Mouse (Mus musculus): ENCODE results near the gene Prdm2.

Gene Prdm2

GRCm38 (mm10) chr4:143212341-143213174, at the start of gene Prdm2:
Gene Prdm2 (minus strand): TSS chr4:143212995.
- peak; percentile 47 for DNase-seq (ENCODE audit: extremely low read depth, insufficient read length, low spot score)

- DNase-seq (ENCODE audit: extremely low read depth, insufficient read length, low spot score), result no peak
Observed at GRCm38 (mm10) chr4:143259718-143260349, 47.0 kb upstream of the Prdm2 start.

GRCm38 (mm10) chr4:143258517-143258916, 45.7 kb upstream of the Prdm2 start:
- DNase-seq (ENCODE audit: extremely low read depth, insufficient read length, low spot score), result peak; percentile 24

- DNase-seq (ENCODE audit: extremely low read depth, insufficient read length, low spot score), result no peak
Observed at GRCm38 (mm10) chr4:143257971-143258370, 45.2 kb upstream of the Prdm2 start.

GRCm38 (mm10) chr4:143255541-143255940, 42.7 kb upstream of the Prdm2 start:
- DNase-seq (ENCODE audit: extremely low read depth, insufficient read length, low spot score), result no peak

- DNase-seq (ENCODE audit: extremely low read depth, insufficient read length, low spot score), result no peak
Observed at GRCm38 (mm10) chr4:143253356-143253755, 40.6 kb upstream of the Prdm2 start.

GRCm38 (mm10) chr4:143248050-143248449, 35.3 kb upstream of the Prdm2 start:
- DNase-seq (ENCODE audit: extremely low read depth, insufficient read length, low spot score), result no peak

- DNase-seq (ENCODE audit: extremely low read depth, insufficient read length, low spot score), result no peak
Observed at GRCm38 (mm10) chr4:143241294-143241693, 28.5 kb upstream of the Prdm2 start.

GRCm38 (mm10) chr4:143239615-143240201, 26.9 kb upstream of the Prdm2 start:
- DNase-seq (ENCODE audit: extremely low read depth, insufficient read length, low spot score), result no peak

GRCm38 (mm10) chr4:143239117-143239516, 26.3 kb upstream of the Prdm2 start:
- no peak for DNase-seq (ENCODE audit: extremely low read depth, insufficient read length, low spot score)

- DNase-seq (ENCODE audit: extremely low read depth, insufficient read length, low spot score), result peak; percentile 15
Observed at GRCm38 (mm10) chr4:143238241-143239031, 25.6 kb upstream of the Prdm2 start.

- DNase-seq (ENCODE audit: extremely low read depth, insufficient read length, low spot score), result no peak
Observed at GRCm38 (mm10) chr4:143231790-143232422, 19.1 kb upstream of the Prdm2 start.

- no peak for DNase-seq (ENCODE audit: extremely low read depth, insufficient read length, low spot score)
Observed at GRCm38 (mm10) chr4:143231110-143231509, 18.3 kb upstream of the Prdm2 start.

GRCm38 (mm10) chr4:143227976-143228375, 15.2 kb upstream of the Prdm2 start:
- DNase-seq (ENCODE audit: extremely low read depth, insufficient read length, low spot score), result no peak

- no peak for DNase-seq (ENCODE audit: extremely low read depth, insufficient read length, low spot score)
Observed at GRCm38 (mm10) chr4:143225886-143226285, 13.1 kb upstream of the Prdm2 start.

- no peak for DNase-seq (ENCODE audit: extremely low read depth, insufficient read length, low spot score)
Observed at GRCm38 (mm10) chr4:143219316-143219751, 6.5 kb upstream of the Prdm2 start.

- no peak for DNase-seq (ENCODE audit: extremely low read depth, insufficient read length, low spot score)
Observed at GRCm38 (mm10) chr4:143218858-143219257, 6.1 kb upstream of the Prdm2 start.

GRCm38 (mm10) chr4:143217189-143217588, 4.4 kb upstream of the Prdm2 start:
- DNase-seq (ENCODE audit: extremely low read depth, insufficient read length, low spot score), result no peak

GRCm38 (mm10) chr4:143214221-143214797, 1.5 kb upstream of the Prdm2 start:
- DNase-seq (ENCODE audit: extremely low read depth, insufficient read length, low spot score), result no peak

- no peak for DNase-seq (ENCODE audit: extremely low read depth, insufficient read length, low spot score)
Observed at GRCm38 (mm10) chr4:143213571-143213970, 776 bp upstream of the Prdm2 start.

All from 3134 (cell line).